Mouse (Mus musculus) mouse embryonic stem cell (cell line): ENCODE results near the gene Tcte1.

Source experiments
- in situ Hi-C, 2 experiments: fragments of 300-500 bp; cut with MboI; formaldehyde crosslinking; loops; 1 replicate in 1 of 2; 3 replicates in 1 of 2; pipeline ENCODE4 v1.14.3; 2019 to 2020; ENCODE audit warnings: low sequenced_read_pairs in 2 of 2, low pct_unique_long_range_greater_than_20kb in 1 of 2, mixed read lengths in 1 of 2; ENCODE audit not compliant: unreplicated experiment in 1 of 2

Gene Tcte1

DNA sequence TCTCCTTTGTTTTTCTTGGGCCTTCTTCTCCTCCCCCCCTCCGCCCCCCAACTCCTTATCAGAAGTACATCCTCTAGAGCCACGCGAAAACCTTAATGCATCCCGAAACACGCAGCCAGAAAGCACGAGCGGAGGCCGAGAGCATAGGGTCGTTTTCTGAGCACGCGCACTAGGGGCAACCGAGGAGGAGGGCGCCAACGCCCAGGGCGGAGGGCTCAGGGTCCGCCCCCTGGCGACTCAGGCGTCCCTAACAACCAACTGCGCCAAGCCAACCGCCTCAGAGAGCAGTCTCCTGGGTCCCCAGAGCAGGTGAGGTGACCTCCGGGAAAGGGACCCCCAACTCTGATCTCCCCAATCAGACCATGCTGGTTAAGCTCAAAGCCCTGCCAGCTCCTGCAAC lies at the start of gene Tcte1:
TSS of gene Tcte1 (plus strand) at position 172 of the 400 bp plus-strand sequence.
- in situ Hi-C loops, result no loop called here

- in situ Hi-C loops, result no loop called here
Observed at GRCm38 (mm10) chr17:45473667-45474066, 49.6 kb upstream of the Tcte1 start.

- in situ Hi-C loops, result no loop called here
Observed at GRCm38 (mm10) chr17:45474146-45474545, 49.1 kb upstream of the Tcte1 start.

GRCm38 (mm10) chr17:45474669-45475465 lies 48.4 kb upstream of the Tcte1 start, which contains the start of gene Spats1:
Gene Spats1, minus strand, starts transcription at chr17:45475415.
- in situ Hi-C loops, result loop anchor here (5.0 to 25.0 kb wide), 4 partner anchors 77 to 187 kb away; partner anchors contain the start of genes Capn11 (in 1 of the 2) and Nfkbie (in 1 of the 2)

DNA sequence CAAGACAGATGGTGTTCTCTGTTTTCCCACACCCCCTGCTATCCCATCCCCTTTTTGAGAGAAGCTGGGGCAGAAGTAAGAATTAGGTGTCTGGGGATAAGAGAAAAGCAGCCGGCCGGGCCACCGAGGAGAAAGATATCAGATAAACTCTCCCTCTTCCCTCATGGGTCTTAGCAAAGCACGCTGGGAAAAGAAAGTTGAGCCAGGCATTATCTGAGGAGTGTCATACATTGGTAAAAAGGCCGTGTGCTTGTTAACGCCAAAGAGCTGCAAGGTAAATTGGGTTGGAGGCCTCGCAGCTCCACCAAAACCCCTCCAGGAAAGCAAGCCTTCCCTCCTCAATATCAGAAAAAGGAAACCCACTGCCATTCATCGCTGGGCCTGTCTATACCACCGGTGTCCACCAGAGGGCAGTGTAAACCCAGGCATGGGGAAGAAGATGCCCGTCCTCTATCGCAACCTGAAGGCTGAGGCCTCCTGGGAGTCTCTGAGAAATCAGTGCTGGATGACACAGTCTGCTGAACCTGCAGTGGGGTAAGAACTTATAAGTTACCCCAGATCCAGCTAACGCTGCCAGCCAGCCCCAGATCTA lies 44.9 kb upstream of the Tcte1 start:
- in situ Hi-C loops, result loop anchor here (5.0 to 25.0 kb wide), 4 partner anchors 74 to 184 kb away; partner anchors contain the start of genes Capn11 (in 1 of the 2) and Nfkbie (in 1 of the 2)

DNA sequence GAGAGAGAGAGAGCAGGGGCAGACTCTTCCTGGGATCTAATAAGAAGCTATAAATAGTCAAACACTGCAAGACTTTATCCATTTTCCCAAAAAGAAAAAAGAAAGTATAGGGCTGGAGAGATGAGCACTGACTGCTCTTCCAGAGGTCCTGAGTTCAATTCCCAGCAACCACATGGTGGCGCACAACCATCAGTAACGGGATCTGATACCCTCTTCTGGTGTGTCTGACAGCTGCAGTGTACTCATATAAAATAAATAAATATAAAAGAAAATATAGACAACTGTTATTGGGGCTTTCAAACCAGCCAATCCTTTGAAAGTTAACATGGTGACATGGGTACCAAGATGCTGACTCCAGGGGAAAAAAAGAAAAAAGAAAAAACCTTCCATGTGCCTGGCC lies 42.8 kb upstream of the Tcte1 start:
- in situ Hi-C loops, result loop anchor here in 1 of 2 experiments (25.0 kb wide), 1 partner anchor 182 kb away; the partner anchor contains the start of gene Capn11

- in situ Hi-C loops, result loop anchor here in 1 of 2 experiments (25.0 kb wide), 1 partner anchor 177 kb away; the partner anchor contains the start of gene Capn11
Observed at GRCm38 (mm10) chr17:45485581-45485980, 37.7 kb upstream of the Tcte1 start.

GRCm38 (mm10) chr17:45487216-45487615 lies 36.0 kb upstream of the Tcte1 start:
- in situ Hi-C loops, result loop anchor here in 1 of 2 experiments (25.0 kb wide), 1 partner anchor 175 kb away; the partner anchor contains the start of gene Capn11

GRCm38 (mm10) chr17:45488321-45489254 lies 34.6 kb upstream of the Tcte1 start:
- in situ Hi-C loops, result loop anchor here in 1 of 2 experiments (25.0 kb wide), 1 partner anchor 174 kb away; the partner anchor contains the start of gene Capn11

DNA sequence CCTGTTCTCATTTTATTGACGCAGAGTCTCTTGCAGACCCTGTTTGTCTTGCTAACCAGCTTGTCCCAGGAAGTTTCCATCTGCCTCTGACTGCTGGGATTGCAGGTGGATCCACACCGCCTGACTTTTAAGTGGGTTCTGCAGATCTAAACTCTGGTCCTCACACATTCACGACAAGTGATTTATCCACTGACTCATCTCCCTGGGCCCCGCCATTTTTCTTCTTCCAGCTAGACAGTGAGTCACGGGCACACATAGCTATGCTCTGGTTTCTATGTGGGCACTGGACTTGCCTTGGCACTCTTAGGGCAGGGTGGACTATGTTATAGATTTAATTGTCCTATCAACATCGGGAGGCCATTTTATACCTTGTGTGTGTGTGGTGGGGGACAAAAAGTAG lies 33.5 kb upstream of the Tcte1 start:
- in situ Hi-C loops, result loop anchor here in 1 of 2 experiments (25.0 kb wide), 1 partner anchor 173 kb away; the partner anchor contains the start of gene Capn11

GRCm38 (mm10) chr17:45490532-45491154 lies 32.6 kb upstream of the Tcte1 start:
- in situ Hi-C loops, result loop anchor here in 1 of 2 experiments (25.0 kb wide), 1 partner anchor 172 kb away; the partner anchor contains the start of gene Capn11

- in situ Hi-C loops, result loop anchor here in 1 of 2 experiments (25.0 kb wide), 1 partner anchor 167 kb away; the partner anchor contains the start of gene Capn11
Observed at GRCm38 (mm10) chr17:45495398-45495797, 27.8 kb upstream of the Tcte1 start.

DNA sequence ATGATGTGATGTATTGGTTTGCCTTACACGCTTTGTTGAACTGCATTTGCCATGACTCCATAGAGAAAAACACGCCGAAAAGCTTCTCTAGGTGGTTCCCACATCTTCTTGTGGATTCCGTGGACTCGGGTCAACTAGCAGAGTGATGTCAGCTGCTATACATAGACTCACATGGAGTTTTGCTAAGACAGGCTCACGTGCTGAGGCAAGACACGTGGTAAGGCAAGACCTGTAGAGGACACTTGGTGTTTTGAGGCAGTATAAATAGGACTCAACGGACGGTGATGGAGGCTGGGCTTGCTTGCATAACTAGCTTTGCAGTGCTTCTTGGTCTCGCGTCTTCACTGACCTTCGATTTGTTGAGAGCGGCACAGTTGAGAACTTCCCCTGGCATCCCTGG lies 24.8 kb upstream of the Tcte1 start:
- in situ Hi-C loops, result loop anchor here in 1 of 2 experiments (25.0 kb wide), 1 partner anchor 164 kb away; the partner anchor contains the start of gene Capn11

DNA sequence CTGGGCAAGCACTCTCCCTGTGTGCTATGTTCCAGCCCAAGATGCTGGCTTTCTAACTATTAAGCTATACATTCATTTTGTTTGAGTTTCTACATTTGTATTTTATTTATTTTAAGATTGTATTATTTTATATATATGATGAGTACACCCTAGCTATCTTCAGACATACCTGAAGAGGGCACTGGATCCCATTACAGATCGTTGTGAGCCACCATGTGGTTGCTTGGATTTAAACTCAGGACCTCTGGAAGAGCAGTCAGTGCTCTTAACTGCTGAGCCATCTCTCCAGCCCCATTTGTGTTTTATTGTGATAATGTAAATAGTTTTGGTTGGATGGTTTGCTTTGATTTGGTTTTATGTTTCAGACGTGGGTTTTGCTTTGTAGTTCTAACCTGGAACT lies 23.7 kb upstream of the Tcte1 start:
- in situ Hi-C loops, result loop anchor here in 1 of 2 experiments (25.0 kb wide), 1 partner anchor 163 kb away; the partner anchor contains the start of gene Capn11

DNA sequence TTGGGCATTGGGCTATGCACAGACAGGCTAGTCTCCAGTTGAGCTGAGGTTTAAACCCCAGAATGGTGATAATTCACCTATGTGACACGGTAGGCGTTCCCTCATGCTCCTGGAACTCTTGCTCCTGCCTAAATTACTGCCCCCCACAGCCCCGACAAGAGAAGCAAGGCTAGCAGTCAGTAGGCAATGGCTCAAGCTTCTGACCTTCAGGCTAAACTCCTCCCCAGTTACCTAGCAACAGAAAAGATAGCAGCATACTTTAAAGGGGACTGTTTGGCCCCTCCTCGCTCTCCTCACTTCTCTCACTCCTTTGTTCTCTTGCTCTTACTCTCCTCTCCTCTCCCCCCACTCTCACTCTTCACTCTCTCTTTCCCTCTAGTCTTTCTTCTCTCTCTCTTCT lies 22.3 kb upstream of the Tcte1 start:
- in situ Hi-C loops, result no loop called here

DNA sequence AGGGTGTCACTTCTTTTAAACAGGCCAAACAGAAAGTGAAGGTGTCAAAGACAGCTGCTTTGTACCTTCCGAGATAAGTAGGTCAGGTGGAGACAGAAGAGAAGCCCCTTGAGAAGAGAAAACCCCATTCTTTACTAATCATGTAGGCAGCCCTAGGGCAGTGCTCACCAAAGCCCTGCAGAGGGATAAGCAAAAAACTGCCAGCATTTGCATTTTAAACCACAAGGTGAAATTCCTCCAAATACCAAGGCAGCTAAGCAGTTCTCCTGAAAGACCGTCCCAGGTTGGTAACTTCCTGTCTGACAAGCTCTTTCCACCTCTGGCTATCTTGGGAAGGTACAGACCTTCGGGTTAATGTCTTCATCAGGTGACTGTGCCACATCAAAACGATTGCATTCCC lies 20.9 kb upstream of the Tcte1 start:
- in situ Hi-C loops, result no loop called here

DNA sequence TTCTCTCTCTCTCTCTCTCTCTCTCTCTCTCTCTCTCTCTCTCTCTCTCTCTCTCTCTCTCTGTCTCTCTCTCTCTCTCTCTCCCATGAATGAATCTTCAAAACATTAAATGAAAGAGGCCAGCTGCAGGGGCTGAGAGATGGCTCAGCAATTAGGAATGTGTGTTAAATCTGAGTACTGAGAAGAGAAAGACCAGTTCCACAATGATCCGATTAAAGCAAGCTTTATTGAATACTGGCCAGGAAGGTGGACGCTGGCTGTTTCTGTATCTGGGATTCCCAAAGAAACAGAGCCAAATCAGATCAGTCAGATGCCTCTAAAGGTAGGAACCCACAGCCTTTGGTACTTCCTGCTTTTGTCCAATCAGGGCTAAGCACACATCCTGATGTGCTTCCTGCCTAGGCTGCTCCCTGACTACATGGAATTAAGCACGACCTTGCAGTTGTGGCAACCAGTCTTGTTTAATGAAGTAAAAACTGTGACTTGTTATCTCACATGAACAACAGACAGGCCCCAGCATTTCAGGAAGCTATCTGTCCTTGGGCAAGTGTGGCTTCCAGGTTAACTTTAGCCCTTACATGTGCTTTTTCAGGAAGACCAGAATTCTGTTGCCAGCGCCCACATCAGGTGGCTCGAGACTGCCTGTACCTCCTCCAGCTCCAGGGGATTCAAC lies 19.8 kb upstream of the Tcte1 start:
- in situ Hi-C loops, result no loop called here
